Mouse (Mus musculus): ENCODE measurements around the gene Ttll2. TPM values are rescaled to one million over a fixed set of nuclear protein-coding genes. Genes with fewer than 3 reads are reported as not detected.
A peak's percentile ranks its signal among the peaks of the same experiment; 100 is the strongest.
"Not testable (repeated sequence)": the region's sequence is repeated elsewhere in the genome, so short reads cannot be mapped to it uniquely, and the experiment has no call there.

The Ttll2 gene
- polyA plus RNA-seq, 1 experiment from 2014 or later = not detected

DNA sequence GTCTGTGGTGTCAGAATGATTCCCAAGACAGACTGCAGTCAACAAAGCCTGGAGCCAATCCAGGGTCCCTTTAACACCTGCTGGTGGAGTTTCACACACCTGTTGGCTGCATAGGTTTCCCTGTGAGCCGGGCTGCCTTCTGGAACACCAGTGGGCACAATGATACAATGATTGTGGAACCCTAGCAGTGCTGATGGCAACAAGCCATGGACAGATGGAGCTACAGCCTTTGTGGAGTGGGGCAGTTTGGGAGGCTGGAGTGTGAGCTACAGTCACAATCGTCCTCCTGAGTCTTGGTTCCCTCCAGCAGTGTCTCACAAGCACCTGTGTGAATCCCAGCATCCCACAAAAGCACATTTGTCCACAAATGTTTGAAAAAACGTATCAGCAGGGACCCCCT is 3.7 kb downstream of the Ttll2 start:
- not testable (repeated sequence) for ATAC-seq (ENCODE audit: low FRiP score, low read depth); H3K36me3 ChIP-seq; H3K9me3 ChIP-seq; H3K27me3 ChIP-seq; H3K4me3 ChIP-seq; H3K4me2 ChIP-seq (replicated peaks); H3K9ac ChIP-seq (replicated peaks); H3K27ac ChIP-seq (replicated peaks); H3K4me1 ChIP-seq
- WGBS = 90% methylated on average over 2 of the region's 3 CpGs

DNA sequence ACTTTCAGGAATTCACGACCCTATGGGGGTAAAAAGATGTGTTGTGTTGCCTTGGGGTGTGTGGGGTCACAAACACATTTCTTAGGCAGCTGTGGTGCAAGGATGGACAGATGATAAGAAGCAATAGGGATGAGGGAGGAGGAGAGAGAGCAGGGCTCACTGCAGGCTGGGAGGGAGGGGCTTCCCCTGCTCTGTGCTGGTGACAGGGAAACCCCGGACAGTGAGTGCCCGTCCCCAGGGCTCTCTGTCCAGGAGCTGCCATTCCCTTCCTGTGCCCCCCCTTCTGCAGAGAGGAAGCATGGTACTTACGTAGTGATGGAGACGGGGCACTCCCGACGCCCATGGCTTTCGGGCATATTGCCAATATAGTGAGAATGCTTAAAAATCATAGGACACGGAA is 15.1 kb downstream of the Ttll2 start:
- not testable (repeated sequence) for ATAC-seq (ENCODE audit: low FRiP score, low read depth); H3K4me1 ChIP-seq; H3K4me3 ChIP-seq; H3K36me3 ChIP-seq; H3K27me3 ChIP-seq; H3K27ac ChIP-seq (replicated peaks); H3K9me3 ChIP-seq; H3K9ac ChIP-seq (replicated peaks); H3K4me2 ChIP-seq (replicated peaks)
- WGBS = 92% methylated on average over 7 of the region's 9 CpGs

DNA sequence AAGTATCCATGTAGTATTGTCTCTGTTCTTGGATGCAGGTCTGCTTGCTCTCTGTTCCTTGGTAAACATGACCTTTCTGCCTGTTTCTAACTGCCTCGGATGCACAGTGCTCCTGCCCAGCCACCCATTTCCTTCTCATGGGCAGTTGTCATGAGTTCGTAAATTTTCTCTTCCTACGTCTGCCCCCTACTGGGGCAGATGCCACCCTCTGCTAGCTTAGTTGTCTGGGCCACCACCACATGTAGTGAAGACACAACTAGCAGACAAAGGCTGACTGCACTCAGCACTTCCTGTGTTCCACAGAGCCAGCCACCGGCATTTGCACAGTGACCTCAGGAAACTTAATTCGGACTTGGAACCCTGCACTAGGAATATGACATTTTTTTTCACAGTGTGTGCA is 19.8 kb downstream of the Ttll2 start:
- ATAC-seq (ENCODE audit: low FRiP score, low read depth); H3K9me3 ChIP-seq; H3K4me3 ChIP-seq; H3K27ac ChIP-seq (replicated peaks); H3K36me3 ChIP-seq; H3K4me2 ChIP-seq (replicated peaks); H3K9ac ChIP-seq (replicated peaks); H3K27me3 ChIP-seq; H3K4me1 ChIP-seq: not testable (repeated sequence)
- WGBS = 71% methylated on average over 4 of the region's 5 CpGs

DNA sequence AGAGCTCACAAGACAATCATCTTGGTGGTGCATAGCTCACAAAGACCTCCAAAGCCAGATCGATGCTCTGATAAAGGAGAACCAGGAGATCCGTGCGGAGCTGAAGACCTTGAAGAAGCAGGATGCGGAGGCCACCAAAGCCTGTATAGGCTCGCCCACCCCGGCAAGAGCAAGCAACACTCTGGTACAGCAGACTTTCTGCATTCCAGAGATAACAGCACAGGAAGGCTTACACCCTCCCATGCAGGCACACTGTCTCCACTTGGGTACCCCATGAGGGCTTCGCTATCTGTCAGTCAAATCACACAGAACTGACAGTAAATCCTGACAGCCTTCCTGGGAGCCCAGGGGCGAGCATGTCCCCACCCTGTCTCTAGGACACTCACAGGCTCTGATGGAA is 26.1 kb downstream of the Ttll2 start:
- not testable (repeated sequence) for H3K36me3 ChIP-seq; H3K4me3 ChIP-seq; H3K4me1 ChIP-seq; H3K27ac ChIP-seq (replicated peaks); H3K4me2 ChIP-seq (replicated peaks); ATAC-seq (ENCODE audit: low FRiP score, low read depth); H3K9me3 ChIP-seq; H3K9ac ChIP-seq (replicated peaks); H3K27me3 ChIP-seq
- WGBS = 87% methylated on average over 5 of the region's 8 CpGs

DNA sequence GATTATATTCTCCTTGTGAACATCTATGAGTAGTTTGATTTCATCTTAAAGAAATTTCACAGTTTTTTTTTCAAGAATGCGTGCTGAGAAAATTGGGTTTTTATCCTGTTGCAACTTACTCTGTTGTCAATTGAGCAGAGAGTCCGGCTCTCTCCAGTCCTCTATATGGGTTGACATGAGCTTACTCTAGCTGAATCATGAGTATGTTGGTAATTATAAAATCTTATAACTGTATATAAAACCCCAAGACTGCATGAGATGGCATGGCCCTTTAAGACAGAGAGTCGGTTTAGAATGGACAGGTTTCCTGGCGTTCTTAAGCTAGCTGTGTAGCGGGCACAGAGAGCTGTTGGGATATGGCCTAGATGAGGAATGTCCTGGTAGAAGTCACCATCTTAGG is 28.1 kb downstream of the Ttll2 start, which contains the start of gene Tcp10a:
Gene Tcp10a (plus strand): TSS at position 301 of the 400 bp plus-strand sequence.
- not testable (repeated sequence) for H3K36me3 ChIP-seq; H3K9ac ChIP-seq (replicated peaks); ATAC-seq (ENCODE audit: low FRiP score, low read depth); H3K4me2 ChIP-seq (replicated peaks); H3K4me1 ChIP-seq; H3K27me3 ChIP-seq; H3K9me3 ChIP-seq; H3K27ac ChIP-seq (replicated peaks); H3K4me3 ChIP-seq
- 97% methylated on average over 5 of the region's 5 CpGs for WGBS

DNA sequence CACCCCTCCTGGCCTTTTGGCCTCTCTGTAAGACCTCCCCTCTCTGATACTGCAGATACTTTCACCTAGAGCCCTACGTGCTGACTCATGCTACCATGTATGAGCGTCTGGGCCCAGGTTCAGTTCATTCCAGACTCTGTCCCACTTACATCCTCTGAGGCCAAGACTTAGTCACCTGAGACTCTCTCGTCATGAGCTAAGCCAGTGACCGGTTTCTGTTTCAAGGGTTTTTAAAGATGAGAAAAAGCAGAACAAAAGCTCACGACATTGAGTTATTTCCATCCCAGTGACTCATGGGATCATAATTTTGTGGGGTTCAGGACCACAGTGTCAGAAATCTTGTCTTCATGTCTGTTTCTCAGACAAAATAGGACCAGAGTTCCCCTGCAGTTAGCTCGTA is 32.7 kb downstream of the Ttll2 start:
- H3K27me3 ChIP-seq; ATAC-seq (ENCODE audit: low FRiP score, low read depth); H3K4me1 ChIP-seq; H3K9ac ChIP-seq (replicated peaks); H3K27ac ChIP-seq (replicated peaks); H3K4me3 ChIP-seq; H3K4me2 ChIP-seq (replicated peaks); H3K9me3 ChIP-seq; H3K36me3 ChIP-seq: not testable (repeated sequence)
- 90% methylated on average over 6 of the region's 6 CpGs for WGBS

DNA sequence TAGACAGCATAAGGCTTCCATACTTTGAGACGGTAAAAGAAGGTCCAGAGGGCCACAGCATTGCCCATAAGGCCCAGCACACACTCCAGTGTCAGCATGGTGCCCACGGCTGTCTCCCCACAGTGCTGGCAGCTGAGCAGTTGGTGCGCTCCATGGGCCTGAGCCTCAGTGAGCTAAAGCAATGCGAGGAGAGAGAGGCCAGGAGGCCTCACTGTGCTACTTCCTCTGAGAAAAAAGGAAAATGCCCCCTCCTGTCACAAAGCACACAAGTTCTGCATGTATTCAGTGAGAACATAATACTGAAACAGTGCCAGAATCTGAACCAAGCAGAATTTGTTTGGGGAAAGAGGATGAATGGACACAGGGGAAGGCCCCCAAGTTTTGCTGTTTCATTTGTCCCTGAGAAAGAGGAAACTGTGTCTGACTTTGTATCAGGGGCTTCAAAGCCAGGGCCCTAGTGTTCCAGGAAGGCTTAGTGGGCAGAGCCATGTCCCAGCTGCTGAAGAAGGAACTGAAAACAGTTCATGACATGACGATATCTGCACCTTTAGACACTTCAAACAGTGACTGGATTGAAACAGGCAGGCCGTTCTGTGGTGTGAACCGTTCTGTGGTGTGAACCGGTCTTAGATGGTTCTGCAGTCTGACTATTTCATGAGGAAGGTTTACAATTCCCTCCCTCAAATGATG is 36.7 kb downstream of the Ttll2 start:
- not testable (repeated sequence) for ATAC-seq (ENCODE audit: low FRiP score, low read depth); H3K27me3 ChIP-seq; H3K9me3 ChIP-seq; H3K27ac ChIP-seq (replicated peaks); H3K4me1 ChIP-seq; H3K4me3 ChIP-seq; H3K4me2 ChIP-seq (replicated peaks); H3K36me3 ChIP-seq; H3K9ac ChIP-seq (replicated peaks)
- WGBS = 86% methylated on average over 8 of the region's 8 CpGs

DNA sequence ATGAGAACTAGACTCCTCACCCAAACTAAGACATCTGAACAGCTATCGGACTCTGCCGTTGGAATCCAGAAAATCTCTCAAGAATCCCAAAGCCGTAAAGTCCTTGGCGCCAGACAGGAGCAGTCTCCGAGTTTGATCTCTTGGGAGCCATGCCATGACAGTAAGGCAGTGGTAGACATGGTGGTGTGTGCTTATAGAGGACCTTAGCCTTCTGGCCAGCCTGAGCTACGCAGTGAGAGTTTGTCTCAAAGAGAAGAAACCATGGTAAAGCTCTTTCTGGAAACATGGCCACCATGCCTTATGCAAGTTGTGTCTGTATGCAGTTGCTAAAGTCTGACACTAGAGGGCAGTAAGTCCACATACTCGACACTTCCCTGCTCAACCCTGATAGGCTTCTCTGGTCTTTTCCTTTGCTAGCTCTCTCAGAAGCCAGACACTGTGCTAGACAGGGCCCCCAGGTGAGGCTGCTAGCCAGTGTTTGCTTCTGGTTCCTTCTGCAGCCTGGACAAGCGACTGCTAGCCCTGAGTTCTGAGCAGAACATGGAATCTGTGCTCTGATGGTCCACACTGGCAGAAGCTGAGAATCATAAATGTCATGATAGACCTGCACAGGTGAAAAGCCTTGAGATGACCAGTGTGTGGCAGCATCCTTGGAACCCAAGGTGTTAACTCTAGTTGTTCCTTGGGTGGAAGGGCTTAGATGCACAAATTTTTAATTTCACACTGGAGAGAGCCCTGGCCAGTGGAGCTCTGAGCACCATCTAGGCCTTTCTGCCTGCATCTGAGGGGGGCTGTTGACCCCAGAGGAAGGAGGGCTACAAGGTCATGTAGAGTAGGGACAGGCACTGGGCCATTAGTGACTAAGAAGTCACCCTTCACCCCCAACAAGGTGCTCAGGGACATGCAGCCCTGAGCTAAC is 46.0 kb downstream of the Ttll2 start:
- peak; percentile 77 for ATAC-seq (ENCODE audit: low FRiP score, low read depth)
- not testable (repeated sequence) for H3K36me3 ChIP-seq; H3K4me1 ChIP-seq; H3K9me3 ChIP-seq; H3K9ac ChIP-seq (replicated peaks); H3K27me3 ChIP-seq; H3K27ac ChIP-seq (replicated peaks); H3K4me3 ChIP-seq; H3K4me2 ChIP-seq (replicated peaks)
- 66% methylated on average over 8 of the region's 8 CpGs for WGBS

Other genes starting within 250 kb of the Ttll2 start
- 29.6 and 30.9 TPM in 2 replicates for gene Rps6ka2, start 182.6 kb downstream of the Ttll2 start, polyA plus RNA-seq (2016; fragmentation: Nextera tagmentation; extraction: Ambion mirVana)
- not detected in 2 replicates for gene Tcp10a, start 28.1 kb downstream of the Ttll2 start, polyA plus RNA-seq (2016; fragmentation: Nextera tagmentation; extraction: Ambion mirVana)
- not detected in 2 replicates for gene Gm49630, start 19.3 kb upstream of the Ttll2 start, polyA plus RNA-seq (2016; fragmentation: Nextera tagmentation; extraction: Ambion mirVana)
- not detected in 2 replicates for gene Unc93a2, start 32.8 kb upstream of the Ttll2 start, polyA plus RNA-seq (2016; fragmentation: Nextera tagmentation; extraction: Ambion mirVana)